15 mouse cellular contexts compared by ENCODE assay signal in the genomic region with DNA sequence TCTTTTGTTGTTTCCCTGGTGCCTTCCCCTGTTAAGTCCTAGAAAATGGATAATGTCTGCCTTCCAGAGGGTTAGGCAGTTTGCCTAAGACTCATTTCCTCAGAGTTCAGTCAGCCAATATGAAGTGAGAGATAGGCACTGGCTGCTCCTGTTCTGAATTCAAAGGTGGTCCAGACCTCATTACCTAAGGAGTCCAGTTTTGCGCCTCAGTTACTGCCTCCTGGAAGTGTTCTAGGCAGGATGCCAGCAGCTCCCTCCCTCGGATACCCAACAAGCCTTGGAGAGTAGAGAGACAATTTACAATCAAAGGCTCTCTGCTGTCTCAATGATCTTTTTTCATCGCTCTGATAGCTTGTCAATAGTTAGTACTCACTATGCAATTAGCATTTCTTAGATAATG. TPM values are rescaled to one million over a fixed set of nuclear protein-coding genes. Genes with fewer than 3 reads are reported as not detected.
DNase-seq lines count a peak whose midpoint lies in the region; TF ChIP-seq lines count a peak whose summit lies in the region.
"Had no signal": no experiment of that assay in that cellular context is flagged by ENCODE, and none has a peak within 500 bp of the region (broad histone marks: within the 10 kb centered on the region; RNA-seq: fewer than 3 reads in every experiment).

No protein-coding gene starts in this region.

- H3K27me3 ChIP-seq in liver, adult 2 months (ENCODE audit: control insufficient read depth, insufficient read depth, low read length): no peaks in the 10 kb centered on the region
- H3K27me3 ChIP-seq: embryonic facial prominence, embryonic 15.5 days had no signal

- no peak for TF ChIP-seq CTCF in liver, adult 2 months (IDR thresholded peaks at IDR 0.05; ENCODE audit: low read depth, low read length)

- no peak overlapping the region for H3K9ac ChIP-seq in liver, adult 2 months (ENCODE audit: low read depth, low read length)
- H3K9ac ChIP-seq: embryonic facial prominence, embryonic 15.5 days; forebrain, embryonic 12.5 days; lung, embryonic 14.5 days had no signal

- no peaks in the 10 kb centered on the region for H3K79me2 ChIP-seq in liver, adult 2 months (ENCODE audit: control insufficient read depth, insufficient read depth, low read length)

- no peak overlapping the region for H3K4me3 ChIP-seq in liver, adult 2 months (ENCODE audit: insufficient read depth, low read depth, low read length)
- H3K4me3 ChIP-seq: embryonic facial prominence, embryonic 15.5 days; forebrain, embryonic 12.5 days; hindbrain, embryonic 10.5 days; myocyte had no signal

- WGBS in liver, adult 2 months: 72% methylated on average over 3 of the region's 3 CpGs

- no peak for TF ChIP-seq POLR2A in liver, adult 2 months (IDR thresholded peaks at IDR 0.05; ENCODE audit: extremely low read depth, insufficient read depth, low read length)

- DNase-seq in adrenal gland, postnatal 25 days: peak; percentile 15
- DNase-seq in adrenal gland, postnatal 4 days (ENCODE audit: low spot score in 2 of 2): no peak
- DNase-seq in heart, postnatal 36 days: peak; percentile 22 to 53
- no peak for DNase-seq in heart, adult 8-10 months (ENCODE audit: low spot score)
- DNase-seq in liver, adult 2 months (ENCODE audit: extremely low read depth, low read depth, low spot score): peak; percentile 1
- no peak for DNase-seq in liver
- peak; percentile 45 for DNase-seq in testis, postnatal 10 days (ENCODE audit: low spot score)
- DNase-seq in testis, postnatal 14 days (ENCODE audit: low spot score): no peak
- DNase-seq: layer of hippocampus, adult 9-11 months; lung, embryonic 14.5 days; thymus, postnatal 4 days had no signal

- no peak overlapping the region for H3K27ac ChIP-seq in liver, adult 2 months (replicated peaks; ENCODE audit: insufficient read depth, low read depth, low read length)
- H3K27ac ChIP-seq: embryonic facial prominence, embryonic 15.5 days; forebrain, embryonic 12.5 days; hindbrain, embryonic 10.5 days had no signal

- H3K4me1 ChIP-seq in liver, adult 2 months (ENCODE audit: control insufficient read depth, insufficient read depth, low read length): no peaks in the 10 kb centered on the region; the same call in 1 of the 2 replicates

- no peaks in the 10 kb centered on the region for H3K36me3 ChIP-seq in liver, adult 2 months (ENCODE audit: control insufficient read depth, insufficient read depth, low read length)
- H3K36me3 ChIP-seq: embryonic facial prominence, embryonic 15.5 days; forebrain, embryonic 12.5 days; hindbrain, embryonic 10.5 days had no signal

- intact Hi-C loops in heart, postnatal 36 days (cut with DNase I): no loop called here

RNA-seq across cellular contexts. Expression of a gene that starts 19.1 kb away (rescaled TPM):
- 6.6 and 9.6 TPM in 2 replicates for total RNA-seq in adrenal gland, postnatal 25 days (2021)
- 10 to 100 TPM; 14.2 to 20.3 TPM for total RNA-seq in adrenal gland, postnatal 4 days (2021)
- total RNA-seq in heart, postnatal 36 days (2021): 100 to 1,000 TPM; 174 to 183 TPM
- 100 to 1,000 TPM; 200 to 214 (median 203) TPM for total RNA-seq in heart, adult 8-10 months (2022)
- total RNA-seq in liver, adult 2 months (2014; rRNA removed): 2.5 and 2.7 TPM in 2 replicates
- polyA plus RNA-seq in liver, adult 2 months (2012; rRNA removed): 1.7 and 2.3 TPM in 2 replicates
- polyA plus RNA-seq: myocyte had no signal

Comparison
In these comparisons a context has a peak if more than half of its experiments do, and no peak if none do; other contexts are left out.
1. DNase-seq: peak in adrenal gland, postnatal 25 days (single experiment), heart, postnatal 36 days (2 of 2), liver, adult 2 months (single experiment) and testis, postnatal 10 days (single experiment); none in adrenal gland, postnatal 4 days (0 of 2), heart, adult 8-10 months (single experiment), liver (single experiment) and testis, postnatal 14 days (single experiment).
2. RNA of a gene that starts 19.1 kb away (total RNA-seq): 200 to 214 TPM in heart, adult 8-10 months and 174 to 183 TPM in heart, postnatal 36 days; 14.2 to 20.3 TPM in adrenal gland, postnatal 4 days, 6.6 to 9.6 TPM in adrenal gland, postnatal 25 days and 2.5 to 2.7 TPM in liver, adult 2 months; every median in the first group is over 4 times any median in the second.